Mouse (Mus musculus): ENCODE measurements around the gene Fkbp1a.
A peak's percentile ranks its signal among the peaks of the same experiment; 100 is the strongest.

Fkbp1a gene

DNA sequence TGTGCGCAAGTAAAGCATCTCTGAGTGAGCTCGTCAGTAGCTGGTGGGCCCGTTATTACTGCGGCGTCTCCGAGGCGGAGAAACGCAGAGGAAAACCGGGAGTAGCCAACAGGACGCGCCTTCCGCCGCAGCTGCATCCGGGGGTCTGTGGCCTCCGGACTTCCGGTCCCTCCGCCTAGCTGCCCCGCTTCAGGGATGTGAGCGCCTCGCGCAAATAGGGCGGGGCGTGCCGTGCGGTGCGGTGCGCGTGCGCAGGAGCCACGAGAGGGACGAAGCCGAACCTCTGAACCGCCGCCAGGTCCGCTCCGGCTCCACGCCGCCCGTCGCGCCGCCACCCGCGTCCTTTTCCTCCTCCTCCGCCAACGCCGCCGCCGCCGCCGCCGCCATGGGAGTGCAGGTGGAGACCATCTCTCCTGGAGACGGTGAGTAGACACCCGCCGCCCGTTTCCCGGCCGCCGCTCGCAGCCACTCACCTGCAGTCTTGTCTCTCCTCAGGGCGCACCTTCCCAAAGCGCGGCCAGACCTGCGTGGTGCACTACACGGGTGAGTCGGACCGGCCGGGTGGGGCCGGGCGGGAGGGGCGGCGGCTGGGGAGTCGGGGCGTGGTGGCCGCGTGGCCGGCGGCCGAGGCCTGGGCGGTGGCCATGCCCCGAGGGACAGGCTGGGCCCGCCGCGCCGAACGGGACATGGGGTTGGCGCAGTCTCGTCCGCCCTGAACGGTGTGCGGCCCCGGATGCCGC lies at the start of gene Fkbp1a:
TSS of gene Fkbp1a (plus strand) at position 161 of the 740 bp plus-strand sequence.
- peak; percentile 97 for DNase-seq

DNA sequence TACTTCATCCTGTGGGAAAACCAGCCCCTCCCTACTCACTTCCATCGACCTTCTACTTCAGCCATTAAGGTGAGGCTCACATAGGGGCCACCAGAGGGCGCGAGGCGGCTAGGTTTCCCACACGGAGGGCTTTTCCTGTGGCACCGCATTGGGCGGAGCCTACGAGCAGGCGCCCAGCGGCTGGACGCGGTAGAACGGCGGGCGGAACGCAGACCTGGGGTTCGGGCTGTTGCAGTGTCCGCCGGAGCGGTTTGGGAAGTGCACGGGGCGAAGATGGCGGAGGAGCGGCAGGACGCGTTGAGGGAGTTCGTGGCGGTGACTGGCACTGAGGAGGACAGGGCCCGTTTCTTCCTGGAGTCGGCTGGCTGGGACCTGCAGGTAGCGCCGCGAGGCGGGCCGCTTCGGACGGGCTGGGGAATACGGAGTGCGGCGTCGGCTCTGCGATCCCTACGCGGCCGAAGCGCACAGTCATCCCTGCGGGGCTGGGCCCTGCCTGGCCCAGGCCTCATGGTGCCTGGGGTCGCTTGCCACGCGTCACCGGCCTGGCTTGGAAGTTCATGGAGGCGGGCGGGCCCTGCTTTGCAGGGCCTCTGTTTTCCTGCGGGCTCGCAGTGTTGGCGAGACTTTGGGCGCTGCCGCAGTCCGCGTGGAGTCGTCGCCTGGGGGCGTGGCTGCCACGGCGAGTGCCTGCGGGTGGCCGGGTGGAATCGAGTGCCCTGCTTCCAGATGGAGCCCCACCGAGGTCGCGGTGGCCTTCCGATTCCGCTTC lies 48.1 kb upstream of the Fkbp1a start, which contains the start of gene Nsfl1c:
TSS of gene Nsfl1c (plus strand) at position 148 of the 769 bp plus-strand sequence.
- DNase-seq = peak; percentile 94

DNA sequence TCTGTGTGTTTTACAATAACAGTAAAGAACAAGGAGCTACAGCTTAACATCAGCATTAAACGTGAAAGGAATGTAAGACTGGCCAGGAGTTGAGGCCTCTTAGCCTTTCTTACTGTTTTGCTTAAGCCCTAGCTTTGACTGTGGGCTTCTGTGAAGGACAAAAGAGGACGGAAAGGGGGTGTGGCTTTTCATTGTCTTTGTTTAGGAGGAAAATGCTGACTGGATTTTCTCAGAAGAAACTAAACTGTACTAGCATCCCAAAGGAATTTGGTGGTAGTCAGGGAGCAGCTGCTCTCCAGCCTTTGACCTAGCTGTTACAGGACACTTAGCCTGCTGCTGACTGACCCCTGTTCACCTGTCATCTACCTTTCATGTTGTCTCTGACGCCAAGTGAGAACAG lies 43.9 kb upstream of the Fkbp1a start:
- no peak for DNase-seq

DNA sequence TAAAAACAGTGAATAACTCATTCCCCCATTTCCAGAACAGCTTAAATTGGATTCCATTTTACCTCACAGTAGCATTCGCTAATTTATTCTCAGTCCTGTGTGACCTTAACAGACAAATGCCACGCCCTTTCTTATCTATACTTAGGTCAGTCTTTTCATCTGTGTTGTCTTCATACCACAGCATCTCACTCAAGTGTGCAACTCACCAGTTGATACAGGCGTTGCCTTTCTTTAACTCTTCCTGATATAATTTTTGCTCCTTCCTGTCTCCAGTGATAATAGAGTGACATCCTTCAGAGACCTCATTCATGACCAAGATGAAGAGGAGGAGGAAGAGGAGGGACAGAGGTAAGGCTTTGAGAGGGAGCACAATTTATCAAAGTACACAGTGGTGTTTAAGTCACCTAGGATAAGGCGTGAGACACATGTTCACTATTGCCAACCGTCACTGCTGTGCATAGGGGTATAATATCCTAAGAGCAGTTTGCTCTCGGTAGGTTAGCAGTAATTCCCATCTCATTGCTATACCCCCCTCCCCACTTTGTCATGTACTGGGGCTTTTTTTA lies 41.8 kb upstream of the Fkbp1a start:
- DNase-seq = no peak

DNA sequence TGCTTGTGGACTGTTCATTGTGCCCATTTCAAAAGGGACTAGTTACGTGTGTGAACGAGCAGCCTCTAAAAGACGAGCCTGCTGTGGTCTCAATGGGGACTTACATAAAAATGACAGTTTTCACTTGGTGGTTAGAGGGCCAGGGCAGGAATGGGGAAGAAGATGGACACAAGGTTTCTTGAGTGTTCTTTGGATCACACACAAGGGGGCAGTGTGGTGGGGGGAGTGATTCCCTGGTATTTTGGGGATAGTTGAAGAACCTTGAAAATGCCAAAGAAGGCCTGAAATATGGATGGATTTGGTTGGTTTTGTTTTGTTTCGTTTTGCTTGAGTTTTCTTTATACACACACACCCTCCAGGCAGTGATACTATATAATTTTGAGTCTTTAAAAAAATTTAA lies 38.1 kb upstream of the Fkbp1a start:
- DNase-seq = no peak

DNA sequence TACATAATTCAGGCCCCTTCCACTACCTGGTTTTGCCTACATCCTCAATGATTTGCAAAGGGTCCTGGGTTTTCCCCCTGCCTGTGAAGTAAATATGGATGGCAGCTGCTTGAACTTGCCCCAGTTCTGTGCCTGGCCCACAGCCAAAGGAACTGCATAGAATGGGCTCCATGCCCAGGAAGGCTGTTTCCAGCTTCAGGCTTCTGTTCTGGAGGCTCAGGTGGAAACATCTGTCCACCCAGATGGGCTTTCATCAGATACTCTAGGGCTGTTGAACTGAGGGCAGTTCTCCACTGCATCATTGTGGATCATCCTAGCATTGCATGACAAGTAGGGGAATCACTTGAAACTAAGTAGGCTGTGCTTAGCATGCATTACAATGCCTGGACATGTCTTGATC lies 30.1 kb upstream of the Fkbp1a start:
- peak; percentile 60 for DNase-seq

DNA sequence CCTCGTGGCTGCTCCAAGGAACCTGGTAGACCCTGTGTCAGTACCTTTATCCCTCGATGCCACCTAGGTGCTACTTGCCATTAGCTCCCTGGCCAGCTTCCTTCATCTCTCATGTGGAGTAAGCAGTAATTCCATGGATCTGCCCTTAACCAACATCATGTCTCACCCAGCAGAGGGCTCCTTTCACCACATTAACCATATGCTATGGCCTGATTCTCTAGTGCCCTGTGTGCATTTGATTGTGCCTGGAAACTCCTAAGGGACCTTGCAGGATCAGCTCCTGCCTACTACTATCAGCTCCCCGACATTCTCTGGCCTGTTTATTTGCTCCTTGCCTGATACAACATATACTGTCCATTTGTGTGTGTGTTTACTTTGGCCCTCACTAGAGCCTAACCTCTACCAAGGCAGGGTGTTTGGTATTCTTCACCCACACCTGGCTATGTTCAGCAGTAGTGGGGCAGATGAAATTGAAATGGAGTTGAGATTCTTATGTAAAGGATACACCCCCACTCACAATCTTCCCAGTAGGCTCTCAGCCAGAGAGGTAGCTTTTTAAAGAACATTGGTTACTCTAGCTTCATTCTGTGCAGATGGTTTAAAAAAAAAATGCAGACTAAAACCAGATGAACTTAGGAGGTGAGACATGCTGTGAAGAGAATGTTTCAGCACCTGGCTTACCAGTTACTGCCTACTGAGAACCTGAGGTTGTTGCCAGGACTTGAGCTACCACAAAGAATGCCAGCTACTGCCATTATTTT lies 28.6 kb upstream of the Fkbp1a start:
- peak; percentile 72 for DNase-seq

DNA sequence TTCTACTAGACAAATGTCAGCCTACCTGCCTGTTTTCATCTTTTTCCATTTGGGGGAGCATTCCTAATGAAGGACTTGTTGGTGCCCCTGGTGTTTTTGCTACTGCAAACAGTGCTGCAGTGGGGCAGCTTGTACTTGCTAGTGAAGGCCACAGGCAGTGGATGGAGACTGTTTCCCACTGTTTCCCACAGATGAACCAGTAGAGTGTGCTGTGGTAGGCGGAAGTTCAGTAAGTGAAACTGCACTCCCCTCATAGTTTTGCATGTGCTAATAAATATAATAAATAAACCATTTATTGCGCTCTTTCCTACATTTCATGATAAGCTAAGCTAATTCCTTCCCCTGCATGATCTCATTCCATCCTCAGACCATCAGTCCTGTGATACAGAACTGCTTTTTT lies 23.3 kb upstream of the Fkbp1a start:
- no peak for DNase-seq

DNA sequence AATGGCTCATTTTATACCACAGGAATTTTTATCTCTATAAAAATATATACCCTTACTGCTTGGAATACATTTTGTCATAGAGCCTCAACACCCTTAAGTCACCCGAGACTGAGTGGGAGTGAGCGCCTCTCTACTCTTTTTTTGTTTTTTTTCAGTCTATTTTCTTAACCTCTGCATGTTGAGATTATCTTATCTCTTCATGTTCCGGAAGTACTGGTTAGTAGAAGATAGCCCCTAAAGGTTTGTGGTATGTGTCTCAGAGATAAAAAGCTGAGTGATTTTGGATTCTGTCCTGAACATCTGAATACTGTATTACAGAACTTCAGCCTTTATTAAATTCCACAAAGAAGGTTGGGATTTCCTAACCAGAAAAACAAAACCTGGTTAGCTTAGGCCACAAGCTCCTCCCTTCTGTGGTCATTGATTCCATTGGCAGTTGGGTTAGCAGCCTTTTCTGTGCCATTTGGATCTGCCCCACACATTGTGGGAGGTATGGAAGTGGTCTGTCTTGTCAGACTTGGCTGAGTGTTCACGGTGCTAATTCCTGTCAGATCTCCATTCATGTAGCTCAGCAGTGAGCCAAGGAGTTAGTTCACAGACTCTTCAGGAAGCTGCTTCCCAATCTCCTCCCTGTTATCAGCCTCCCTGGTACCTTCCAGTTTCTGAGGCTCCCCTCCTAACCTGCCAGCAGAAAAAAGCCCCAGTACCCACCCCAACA lies 17.8 kb upstream of the Fkbp1a start:
- peak; percentile 16 for DNase-seq

DNA sequence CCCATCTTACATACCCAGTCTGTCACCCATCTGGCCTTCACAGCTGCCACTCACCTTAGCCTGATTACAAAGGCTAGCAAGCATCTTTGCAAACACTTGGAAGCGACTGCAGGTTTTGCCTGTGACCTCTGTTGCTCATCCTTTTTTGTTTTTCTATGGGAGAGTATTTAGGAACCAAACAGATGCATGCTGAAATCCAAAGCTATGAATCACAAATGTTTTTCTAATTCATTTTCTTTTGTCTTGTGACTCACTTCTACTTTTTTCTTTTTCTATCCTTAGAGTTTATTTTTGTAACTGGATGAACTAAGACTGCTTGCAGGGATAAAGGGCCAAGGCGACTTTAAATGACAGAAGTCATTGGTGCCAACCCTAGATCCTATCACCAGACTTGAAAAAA lies 16.8 kb upstream of the Fkbp1a start:
- no peak for DNase-seq

DNA sequence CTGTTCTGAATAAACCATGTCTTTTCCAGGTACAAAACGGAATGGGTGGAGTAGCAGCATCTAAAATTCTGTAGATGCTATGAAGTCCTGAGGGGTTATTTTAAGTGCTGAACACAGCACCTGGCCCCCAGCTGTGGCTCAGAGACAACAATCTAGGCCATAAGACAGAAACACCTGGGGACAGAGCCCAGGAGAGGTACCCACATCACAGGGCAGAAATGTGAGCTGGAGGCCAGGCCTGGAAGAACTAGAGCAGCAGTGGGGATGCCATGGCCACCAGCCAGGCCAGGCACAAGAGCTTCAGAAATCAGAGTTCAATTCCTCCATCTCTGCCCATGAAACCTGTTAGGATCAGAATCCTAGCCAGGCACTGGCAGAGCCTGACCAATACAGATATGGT lies 14.2 kb upstream of the Fkbp1a start:
- no peak for DNase-seq

DNA sequence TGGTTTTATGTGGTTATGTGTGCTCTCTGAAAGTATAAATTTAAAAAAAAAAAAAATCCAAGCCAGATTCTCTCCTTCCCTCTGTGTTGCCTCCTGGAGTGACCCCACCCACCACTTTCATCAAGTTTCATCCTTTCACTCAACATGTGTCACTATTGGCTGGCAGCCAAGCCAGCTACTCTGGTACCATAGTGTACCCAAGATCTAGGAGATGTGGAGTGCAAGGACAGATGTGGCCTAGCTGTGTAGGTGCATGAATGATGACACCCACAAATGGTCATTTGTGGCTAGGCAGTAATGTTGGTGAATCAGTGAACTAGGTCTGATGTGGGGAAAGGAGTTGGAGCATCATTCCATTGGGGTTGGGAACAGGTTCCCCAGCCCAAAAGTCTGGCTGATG lies 13.1 kb upstream of the Fkbp1a start:
- no peak for DNase-seq

DNA sequence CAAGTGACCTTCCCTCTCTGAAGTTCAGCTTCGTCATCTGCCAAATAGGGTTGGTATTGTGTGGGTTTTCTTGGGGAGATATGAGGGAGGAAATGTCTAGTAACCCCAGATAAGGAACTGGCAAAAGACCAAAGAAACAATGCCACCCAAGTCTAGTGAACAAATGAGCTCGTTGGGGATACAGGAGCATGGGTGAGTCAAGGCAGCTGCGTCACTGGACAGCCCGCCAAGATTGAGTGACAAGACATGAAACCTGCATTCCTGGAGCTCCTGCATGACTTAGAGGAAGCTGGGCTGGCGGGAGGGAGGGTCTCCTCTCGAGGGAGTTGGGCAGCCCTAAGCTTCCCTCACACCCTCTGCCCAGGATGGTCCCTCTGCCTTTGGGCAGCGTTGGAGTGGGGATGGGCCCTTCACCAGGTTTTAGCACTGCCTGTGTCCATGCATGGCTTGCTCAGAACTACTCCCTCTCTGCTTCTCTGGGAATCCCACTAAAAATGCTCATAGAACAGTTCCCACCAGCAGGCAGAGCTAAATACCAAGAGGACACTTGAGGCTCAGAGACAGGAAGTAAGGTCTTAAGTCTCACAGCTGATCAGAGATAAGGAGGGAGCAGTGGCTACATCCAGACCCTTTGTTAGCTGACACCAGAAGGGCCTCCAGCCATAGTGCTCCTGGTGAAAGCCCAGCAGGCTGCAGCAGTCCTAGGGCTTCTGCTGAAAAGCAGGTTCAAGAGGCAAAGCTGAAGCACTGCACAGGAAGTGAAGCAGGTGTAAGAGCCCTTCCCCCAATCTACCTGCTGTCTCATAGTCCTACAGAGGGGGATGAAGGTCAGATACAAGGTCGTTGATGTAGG lies 11.7 kb upstream of the Fkbp1a start:
- no peak for DNase-seq

DNA sequence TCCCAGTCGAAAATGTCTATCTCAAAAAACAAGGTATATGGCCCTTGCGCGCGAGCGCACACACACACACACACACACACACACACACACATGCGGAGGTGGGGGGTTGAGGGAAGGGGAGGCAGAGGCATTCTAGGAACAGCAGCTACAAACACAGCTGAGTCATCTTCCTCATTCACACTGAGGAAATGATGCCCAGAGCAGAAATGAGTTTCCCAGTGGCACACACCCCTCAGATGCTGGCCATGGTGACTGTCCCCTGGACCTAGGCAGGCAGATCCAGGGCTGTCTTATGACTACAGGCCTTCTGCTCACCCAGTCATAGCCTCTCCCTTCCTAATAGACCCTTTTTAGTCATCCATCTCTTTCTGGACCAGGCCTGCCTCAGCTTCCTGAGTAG lies 8.7 kb upstream of the Fkbp1a start:
- DNase-seq = peak; percentile 40

DNA sequence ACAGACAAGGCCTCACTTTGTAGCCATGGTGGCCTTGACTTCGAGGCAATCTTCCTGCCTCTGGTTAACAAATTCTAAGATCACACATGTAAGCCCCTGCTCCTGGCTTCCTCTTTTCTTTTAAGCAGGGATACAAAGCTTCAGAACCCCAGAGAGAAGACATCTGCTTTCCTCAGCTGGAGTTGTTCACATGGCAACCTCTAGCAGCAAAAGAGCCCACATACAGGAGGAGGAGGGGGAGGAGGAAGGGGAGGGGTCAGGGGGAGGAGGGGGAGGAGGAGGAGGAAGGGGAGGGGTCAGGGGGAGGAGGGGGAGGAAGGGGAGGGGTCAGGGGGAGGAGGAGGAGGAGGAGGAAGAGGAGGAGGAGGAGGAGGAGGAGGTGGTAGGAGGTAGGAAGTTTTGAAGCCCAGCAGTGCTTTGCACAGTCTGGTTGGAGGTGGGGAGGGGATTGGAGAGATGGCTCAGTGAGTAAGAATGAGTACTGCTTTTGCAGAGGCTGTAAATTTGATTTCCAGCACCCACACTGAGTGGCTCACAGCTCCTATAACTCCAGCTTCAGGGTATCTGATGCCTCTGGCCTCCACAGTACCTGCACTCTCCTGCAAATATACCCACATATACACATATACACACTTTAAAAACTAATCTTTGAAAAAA lies 6.2 kb upstream of the Fkbp1a start:
- DNase-seq = peak; percentile 26

DNA sequence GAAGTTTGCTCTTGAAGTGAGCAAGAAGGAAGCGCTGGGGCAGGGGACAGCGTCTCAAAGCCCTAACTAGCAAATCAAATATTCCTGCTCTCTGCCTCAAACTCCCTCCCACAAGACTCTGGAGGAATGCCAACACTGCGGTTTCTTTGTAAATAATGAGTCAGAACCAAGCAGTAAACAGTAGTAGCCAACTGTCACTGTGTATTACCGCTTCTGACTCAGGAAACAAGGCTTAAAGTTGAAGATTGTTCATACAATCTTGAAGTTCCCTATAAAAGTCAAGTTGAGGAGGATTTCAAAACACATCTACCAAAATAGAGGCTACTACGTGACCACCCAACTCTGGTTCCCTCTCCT lies 5.7 kb upstream of the Fkbp1a start:
- peak; percentile 64 for DNase-seq

DNA sequence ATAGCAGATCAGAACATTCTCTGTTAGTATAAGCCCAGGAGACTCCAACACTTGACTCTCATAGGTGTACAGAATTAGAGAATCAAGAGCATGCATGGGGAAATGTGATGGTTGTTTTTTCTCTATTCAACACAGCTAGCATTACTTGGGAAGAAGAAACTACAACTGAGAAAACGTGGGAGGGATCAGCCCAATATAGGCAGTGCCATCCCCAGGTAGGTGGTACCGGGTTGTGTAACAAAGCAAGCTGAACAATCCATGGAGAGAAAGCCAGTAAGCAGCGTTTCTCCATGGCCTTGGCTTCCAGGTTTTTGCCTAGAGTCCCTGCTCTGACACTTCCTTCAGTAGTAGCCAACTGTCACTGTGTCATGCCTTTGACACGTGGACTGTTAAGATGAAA lies 3.6 kb upstream of the Fkbp1a start:
- DNase-seq = peak; percentile 61

DNA sequence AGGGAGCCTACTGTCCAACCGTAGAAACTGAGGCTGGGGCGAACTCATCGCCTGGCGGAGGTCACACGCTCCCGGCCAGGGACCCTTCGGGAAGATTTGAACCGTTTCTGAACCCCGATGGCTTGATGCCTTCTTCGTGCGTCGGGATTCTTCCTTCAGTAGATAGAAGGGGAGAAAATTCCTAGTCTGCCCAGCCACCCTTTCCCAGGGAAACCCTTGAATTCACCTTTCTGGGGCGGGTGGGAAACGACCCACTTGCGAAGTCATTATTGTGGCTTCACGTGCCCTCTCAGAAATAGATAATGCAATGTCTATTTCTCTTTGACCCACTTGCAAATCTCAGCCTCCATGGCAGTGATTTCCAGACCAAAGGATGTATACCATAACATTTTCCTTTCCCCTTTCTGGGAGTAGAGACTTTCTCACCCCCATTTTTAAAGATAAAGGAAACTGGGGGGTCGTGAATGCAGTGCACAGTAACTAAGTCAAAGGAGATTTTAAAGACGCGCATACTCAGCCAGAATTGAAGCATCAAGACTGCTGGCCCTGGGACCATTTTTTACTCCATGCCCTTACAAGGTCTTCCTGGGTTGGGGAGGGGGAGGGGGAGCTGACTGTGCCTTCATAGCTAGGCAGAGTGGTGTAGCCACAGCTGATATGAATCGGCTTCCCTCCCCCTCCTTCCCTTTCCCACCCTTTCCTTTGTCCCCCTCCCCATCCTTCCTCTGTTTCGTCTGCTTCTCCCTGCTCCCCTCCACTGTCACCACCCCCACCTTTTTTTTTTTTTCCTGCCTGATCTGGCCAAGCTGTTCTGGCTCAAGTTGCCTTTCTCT lies 996 bp downstream of the Fkbp1a start:
- peak; percentile 52 for DNase-seq

DNA sequence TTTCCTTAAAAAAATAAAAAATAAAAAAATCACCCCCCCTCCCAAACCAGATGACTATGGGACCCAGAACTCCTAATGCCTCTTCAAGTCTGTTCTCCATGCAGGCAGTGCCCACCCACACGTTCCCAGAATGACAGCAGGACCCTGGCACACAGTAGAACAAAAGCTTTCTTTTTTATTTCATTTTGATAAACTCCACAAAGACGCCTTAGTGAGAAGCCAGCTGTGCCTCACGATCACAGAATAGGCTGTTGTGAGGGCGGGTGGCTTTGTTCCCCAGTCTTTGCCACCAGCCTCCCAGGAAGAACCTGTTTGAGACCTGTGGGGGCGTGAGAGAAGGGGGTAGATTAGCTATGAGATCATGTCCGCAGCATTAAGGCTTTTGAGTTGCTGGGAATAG lies 2.4 kb downstream of the Fkbp1a start:
- DNase-seq = peak; percentile 66

DNA sequence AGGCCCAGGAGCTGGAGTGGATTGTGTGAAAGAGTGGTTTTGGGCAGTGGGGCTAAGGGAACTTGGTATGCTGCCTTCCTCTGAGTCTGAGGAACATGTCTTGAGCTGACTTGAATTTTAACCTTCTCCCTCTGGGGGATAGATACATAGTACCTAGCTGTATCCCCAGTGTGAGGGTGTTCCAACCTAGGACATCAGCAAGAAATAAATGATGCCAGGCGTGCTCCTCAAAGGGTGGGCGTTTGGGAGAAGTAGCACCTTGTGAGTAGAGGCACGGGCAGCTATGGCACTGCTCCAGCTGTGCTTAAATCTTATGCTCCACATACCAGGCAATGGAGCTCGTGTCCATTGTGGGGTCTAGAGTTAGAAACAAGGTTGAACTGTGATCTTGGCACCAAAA lies 4.3 kb downstream of the Fkbp1a start:
- DNase-seq = no peak

Measured in right cerebral cortex, adult 18-20 months (tissue).